Mouse (Mus musculus) hindbrain, embryonic 13.5 days (tissue): ENCODE data around the gene Tmem91. TPM values are rescaled to one million over a fixed set of nuclear protein-coding genes. Genes with fewer than 3 reads are reported as not detected.

Experiments
- ATAC-seq: fragments of 200-750 bp; cut with Nextera tagmentation; 2 replicates; pipeline ENCODE4 v1.8.0; 2017; ENCODE audit warnings: moderate TSS enrichment; ENCODE audit not compliant: low FRiP score
- H3K27ac ChIP-seq: fragments of 300-500 bp; sonication (generic); 2 replicates; pipeline ENCODE4 v1.5.1; 2015; ENCODE audit warnings: inconsistent platforms, mild to moderate bottlenecking, moderate library complexity
- H3K27me3 ChIP-seq: fragments of 300-500 bp; sonication (generic); 2 replicates; pipeline ENCODE4 v1.6.1; 2015; ENCODE audit warnings: mild to moderate bottlenecking, inconsistent platforms
- H3K36me3 ChIP-seq: fragments of 300-500 bp; sonication (generic); 2 replicates; pipeline ENCODE4 v1.6.1; 2015; ENCODE audit warnings: mild to moderate bottlenecking, inconsistent platforms
- H3K4me1 ChIP-seq: fragments of 300-500 bp; sonication (generic); replicated peaks from 2 replicates; pipeline ENCODE4 v1.6.1; 2015; ENCODE audit warnings: inconsistent platforms
- H3K4me2 ChIP-seq: fragments of 300-500 bp; sonication (generic); 2 replicates; pipeline ENCODE4 v1.6.1; 2015; ENCODE audit warnings: inconsistent platforms, mild to moderate bottlenecking, moderate library complexity
- H3K4me3 ChIP-seq: fragments of 300-500 bp; sonication (generic); 2 replicates; pipeline ENCODE4 v1.5.1; 2015; ENCODE audit warnings: mild to moderate bottlenecking, inconsistent platforms
- H3K9ac ChIP-seq: fragments of 300-500 bp; sonication (generic); 2 replicates; pipeline ENCODE4 v1.6.1; 2015; ENCODE audit warnings: mild to moderate bottlenecking, inconsistent platforms
- H3K9me3 ChIP-seq: fragments of 300-500 bp; sonication (generic); 2 replicates; pipeline ENCODE4 v1.6.1; 2016; ENCODE audit warnings: inconsistent platforms
- WGBS: fragments of 180-500 bp; shearing (Covaris S2); methylation state at CpG from one replicate; pipeline ENCODE4 v1.1.7; 2015; 5-methylcytosine and 5-hydroxymethylcytosine counted together
- polyA plus RNA-seq: library from polyadenylated mRNA; unstranded; fragments of >200 nt; fragmentation: Nextera tagmentation; extraction: Ambion mirVana; gene quantifications from 2 replicates; pipeline ENCODE4 v1.2.1, GENCODE M21; 2015

Gene Tmem91
- polyA plus RNA-seq, 1 experiment from 2014 or later: 15.6 TPM

- H3K36me3 ChIP-seq: peaks cover 39% of the 10 kb centered on the region
- ATAC-seq: peak; percentile 52
- H3K9ac ChIP-seq: peak overlapping the region; percentile 60
- no peaks in the 10 kb centered on the region for H3K9me3 ChIP-seq
- peaks cover 7% of the 10 kb centered on the region; the same call in 1 of the 2 replicates for H3K27me3 ChIP-seq
- 9% methylated on average over 7 of the region's 7 CpGs for WGBS
- no peak overlapping the region; the same call in 1 of the 2 replicates for H3K27ac ChIP-seq
- peaks cover 28% of the 10 kb centered on the region for H3K4me1 ChIP-seq
- H3K4me2 ChIP-seq: peak overlapping the region; percentile 23; the same call in 1 of the 2 replicates
- no peak overlapping the region for H3K4me3 ChIP-seq
Measured at GRCm38 (mm10) chr7:25710519-25711130, 35.7 kb upstream of the Tmem91 start.

GRCm38 (mm10) chr7:25709961-25710360, 35.0 kb upstream of the Tmem91 start:
- Histone ChIP-seq H3K9me3 (no peaks in the 10 kb centered on the region), H3K4me1 (peaks cover 33% of the 10 kb centered on the region), H3K4me3 (no peak overlapping the region), H3K4me2 (peak overlapping the region; percentile 23), H3K27ac (no peak overlapping the region), H3K36me3 (peaks cover 33% of the 10 kb centered on the region), H3K27me3 (peaks cover 11% of the 10 kb centered on the region; the same call in 1 of the 2 replicates), H3K9ac (peak overlapping the region; percentile 60)
- 18% methylated on average over 12 of the region's 12 CpGs for WGBS
- no peak for ATAC-seq

DNA sequence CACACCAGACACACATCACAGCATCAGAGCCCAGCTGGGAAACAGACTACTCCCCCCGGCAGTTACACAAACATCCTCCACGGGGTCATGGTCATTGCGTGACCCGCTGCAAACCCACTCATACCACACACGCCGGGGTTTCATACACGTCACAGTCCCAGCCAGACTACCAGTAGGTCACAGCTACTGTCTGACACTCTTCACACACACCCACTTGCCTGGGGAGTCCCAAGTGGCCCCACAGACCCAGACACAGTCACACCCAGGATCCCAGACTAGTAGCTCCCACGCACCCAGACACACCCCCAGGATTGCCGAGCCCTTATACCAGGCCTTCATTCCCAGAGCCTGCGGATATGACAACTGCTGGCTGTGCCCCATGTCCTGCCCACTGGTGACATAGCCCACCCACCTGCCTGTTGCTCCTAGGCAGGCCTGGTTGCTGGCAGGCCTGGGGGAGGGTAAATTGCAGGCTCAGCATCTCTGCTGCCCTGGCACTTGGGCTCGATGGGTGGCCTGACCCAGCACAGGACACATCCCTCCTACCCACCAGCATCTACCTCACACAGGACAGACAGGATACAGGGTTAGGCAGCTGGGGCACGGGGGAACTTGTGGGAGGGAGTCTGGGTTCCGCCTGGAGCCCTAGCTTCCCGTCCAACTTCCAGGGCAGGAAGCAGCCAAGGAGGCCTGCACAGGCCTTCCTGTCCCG, 32.8 kb upstream of the Tmem91 start:
- no peaks in the 10 kb centered on the region for H3K9me3 ChIP-seq
- ATAC-seq: no peak
- H3K9ac ChIP-seq: no peak overlapping the region
- peaks cover 10% of the 10 kb centered on the region for H3K36me3 ChIP-seq
- peaks cover 48% of the 10 kb centered on the region for H3K4me1 ChIP-seq
- peaks cover 25% of the 10 kb centered on the region; the same call in 1 of the 2 replicates for H3K27me3 ChIP-seq
- 65% methylated on average over 15 of the region's 15 CpGs for WGBS
- peak overlapping the region; percentile 30; the same call in 1 of the 2 replicates for H3K27ac ChIP-seq
- no peak overlapping the region for H3K4me3 ChIP-seq
- no peak overlapping the region for H3K4me2 ChIP-seq

DNA sequence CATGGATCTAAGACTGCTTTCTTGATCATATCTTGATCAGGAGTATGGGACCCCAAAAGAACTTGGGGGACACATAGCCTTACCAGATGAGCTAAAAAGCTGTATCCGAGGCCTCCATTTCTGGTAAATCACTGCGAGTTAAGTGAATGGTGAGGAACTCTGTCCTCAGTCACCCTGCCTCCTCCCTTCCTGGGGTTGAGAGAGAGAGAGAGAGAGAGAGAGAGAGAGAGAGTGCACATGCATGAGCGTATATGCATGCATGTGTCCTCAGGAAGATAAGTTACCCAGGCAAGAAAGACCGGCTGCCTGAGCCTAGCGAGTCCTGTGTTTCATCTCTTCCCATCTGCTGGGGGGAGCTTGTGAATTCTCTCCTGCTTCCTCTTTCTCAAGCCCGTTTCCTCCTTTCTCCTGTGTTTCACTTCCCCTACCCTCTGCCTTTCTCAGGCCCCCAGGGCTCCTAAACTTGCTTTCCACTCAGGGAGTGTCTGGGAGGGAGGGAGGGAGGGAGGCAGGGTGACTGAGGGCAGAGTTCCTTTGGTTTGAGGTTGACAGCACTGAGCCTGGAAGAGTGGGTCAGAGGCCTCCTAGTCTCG, 31.7 kb upstream of the Tmem91 start:
- no peak for ATAC-seq
- Histone ChIP-seq H3K4me2 (no peak overlapping the region), H3K27me3 (peaks cover 25% of the 10 kb centered on the region; the same call in 1 of the 2 replicates), H3K36me3 (0 out of 2 replicates have a peak, but pooled peaks cover 2% of the 10 kb centered on the region), H3K27ac (0 out of 2 replicates have a peak overlapping the region, but pooled peaks have one; percentile 23), H3K9me3 (0 out of 2 replicates have a peak, but pooled peaks cover 3% of the 10 kb centered on the region), H3K4me3 (no peak overlapping the region), H3K4me1 (peaks cover 41% of the 10 kb centered on the region), H3K9ac (no peak overlapping the region)
- WGBS: 60% methylated on average over 7 of the region's 7 CpGs

GRCm38 (mm10) chr7:25705801-25706251, 30.9 kb upstream of the Tmem91 start:
- Histone ChIP-seq H3K9me3 (0 out of 2 replicates have a peak, but pooled peaks cover 3% of the 10 kb centered on the region), H3K4me3 (no peak overlapping the region), H3K36me3 (no peaks in the 10 kb centered on the region), H3K4me2 (no peak overlapping the region), H3K27ac (no peak overlapping the region), H3K9ac (no peak overlapping the region), H3K4me1 (peaks cover 32% of the 10 kb centered on the region), H3K27me3 (peaks cover 25% of the 10 kb centered on the region; the same call in 1 of the 2 replicates)
- no peak for ATAC-seq
- 68% methylated on average over 6 of the region's 6 CpGs for WGBS

GRCm38 (mm10) chr7:25704716-25705364, 29.9 kb upstream of the Tmem91 start:
- peak overlapping the region; percentile 61 for H3K4me2 ChIP-seq
- peaks cover 22% of the 10 kb centered on the region for H3K4me1 ChIP-seq
- H3K9me3 ChIP-seq: 0 out of 2 replicates have a peak, but pooled peaks cover 3% of the 10 kb centered on the region
- peak; percentile 72 for ATAC-seq
- no peaks in the 10 kb centered on the region for H3K36me3 ChIP-seq
- peaks cover 25% of the 10 kb centered on the region; the same call in 1 of the 2 replicates for H3K27me3 ChIP-seq
- 3% methylated on average over 34 of the region's 37 CpGs for WGBS
- H3K27ac ChIP-seq: no peak overlapping the region
- peak overlapping the region; percentile 43; the same call in 1 of the 2 replicates for H3K9ac ChIP-seq
- peak overlapping the region; percentile 35 for H3K4me3 ChIP-seq

- no peaks in the 10 kb centered on the region for H3K36me3 ChIP-seq
- H3K9me3 ChIP-seq: 0 out of 2 replicates have a peak, but pooled peaks cover 3% of the 10 kb centered on the region
- H3K27me3 ChIP-seq: peaks cover 26% of the 10 kb centered on the region; the same call in 1 of the 2 replicates
- H3K27ac ChIP-seq: no peak overlapping the region
- 0 out of 2 replicates have a peak overlapping the region, but pooled peaks have one; percentile 40 for H3K9ac ChIP-seq
- H3K4me1 ChIP-seq: peaks cover 20% of the 10 kb centered on the region
- WGBS: 17% methylated on average over 10 of the region's 10 CpGs
- H3K4me3 ChIP-seq: peak overlapping the region; percentile 9
- H3K4me2 ChIP-seq: peak overlapping the region; percentile 61
- ATAC-seq: peak; percentile 38; the same call in 1 of the 2 replicates
Measured at GRCm38 (mm10) chr7:25703793-25704494, 29.0 kb upstream of the Tmem91 start.

DNA sequence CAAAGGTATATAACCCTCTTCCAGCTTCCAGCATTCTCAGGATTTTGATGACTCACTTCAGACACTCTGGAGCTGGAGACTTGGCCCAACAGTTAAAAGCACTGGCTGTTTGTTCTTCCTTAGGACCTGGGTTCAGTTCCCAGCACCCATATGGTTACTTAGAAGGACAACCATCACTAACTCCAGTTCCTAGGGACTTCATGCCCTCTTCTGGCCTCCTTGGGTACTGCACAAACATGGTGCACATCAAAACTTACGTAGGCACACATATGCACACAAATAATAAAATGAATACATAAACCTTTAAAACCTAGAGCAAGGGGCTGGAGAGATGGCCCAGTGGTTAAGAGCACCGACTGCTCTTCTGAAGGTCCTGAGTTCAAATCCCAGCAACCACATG, 27.4 kb upstream of the Tmem91 start:
- H3K9ac ChIP-seq: no peak overlapping the region
- H3K4me3 ChIP-seq: no peak overlapping the region
- H3K27ac ChIP-seq: no peak overlapping the region
- H3K4me1 ChIP-seq: peaks cover 20% of the 10 kb centered on the region
- H3K36me3 ChIP-seq: no peaks in the 10 kb centered on the region
- ATAC-seq: no peak
- H3K9me3 ChIP-seq: 0 out of 2 replicates have a peak, but pooled peaks cover 3% of the 10 kb centered on the region
- H3K27me3 ChIP-seq: peaks cover 28% of the 10 kb centered on the region; the same call in 1 of the 2 replicates
- H3K4me2 ChIP-seq: no peak overlapping the region
- 93% methylated on average over 2 of the region's 2 CpGs for WGBS

GRCm38 (mm10) chr7:25700732-25701131, 25.8 kb upstream of the Tmem91 start:
- Histone ChIP-seq H3K27me3 (peaks cover 22% of the 10 kb centered on the region; the same call in 1 of the 2 replicates), H3K36me3 (no peaks in the 10 kb centered on the region), H3K4me3 (no peak overlapping the region), H3K9ac (no peak overlapping the region), H3K4me2 (no peak overlapping the region), H3K27ac (no peak overlapping the region), H3K4me1 (peaks cover 20% of the 10 kb centered on the region), H3K9me3 (0 out of 2 replicates have a peak, but pooled peaks cover 3% of the 10 kb centered on the region)
- no peak for ATAC-seq
- WGBS: 76% methylated on average over 12 of the region's 12 CpGs

GRCm38 (mm10) chr7:25699851-25700250, 24.9 kb upstream of the Tmem91 start:
- no peak overlapping the region for H3K27ac ChIP-seq
- peaks cover 17% of the 10 kb centered on the region; the same call in 1 of the 2 replicates for H3K27me3 ChIP-seq
- 45% methylated on average over 13 of the region's 13 CpGs for WGBS
- no peak overlapping the region for H3K4me3 ChIP-seq
- H3K9ac ChIP-seq: no peak overlapping the region
- peaks cover 14% of the 10 kb centered on the region for H3K4me1 ChIP-seq
- no peak for ATAC-seq
- no peak overlapping the region for H3K4me2 ChIP-seq
- H3K9me3 ChIP-seq: 0 out of 2 replicates have a peak, but pooled peaks cover 3% of the 10 kb centered on the region
- H3K36me3 ChIP-seq: no peaks in the 10 kb centered on the region

GRCm38 (mm10) chr7:25694104-25694503, 19.1 kb upstream of the Tmem91 start:
- ATAC-seq: 0 out of 2 replicates have a peak, but pooled peaks have one; percentile 43
- H3K27me3 ChIP-seq: peaks cover 40% of the 10 kb centered on the region
- H3K36me3 ChIP-seq: no peaks in the 10 kb centered on the region
- WGBS: 50% methylated on average over 8 of the region's 8 CpGs
- H3K9me3 ChIP-seq: no peaks in the 10 kb centered on the region
- no peak overlapping the region for H3K4me2 ChIP-seq
- H3K27ac ChIP-seq: no peak overlapping the region
- no peak overlapping the region for H3K4me3 ChIP-seq
- H3K4me1 ChIP-seq: peaks cover 7% of the 10 kb centered on the region
- no peak overlapping the region for H3K9ac ChIP-seq
